Mouse (Mus musculus): ENCODE data around the gene Fstl3. TPM values are rescaled to one million over a fixed set of nuclear protein-coding genes. Genes with fewer than 3 reads are reported as not detected.
A peak's percentile ranks its signal among the peaks of the same experiment; 100 is the strongest.

The Fstl3 gene
- total RNA-seq, 1 experiment from 2014 or later, result 1.0 TPM

GRCm38 (mm10) chr10:79781139-79781538 is 4.1 kb downstream of the Fstl3 start:
- ATAC-seq (ENCODE audit: extremely low read depth, insufficient number of reproducible peaks, low FRiP score, poor library complexity, severe bottlenecking), result no peak

- ATAC-seq (ENCODE audit: extremely low read depth, insufficient number of reproducible peaks, low FRiP score, poor library complexity, severe bottlenecking), result no peak
These were observed 4.9 kb downstream of the Fstl3 start for GRCm38 (mm10) chr10:79781956-79782355.

GRCm38 (mm10) chr10:79783050-79783449 is 6.0 kb downstream of the Fstl3 start:
- no peak for ATAC-seq (ENCODE audit: extremely low read depth, insufficient number of reproducible peaks, low FRiP score, poor library complexity, severe bottlenecking)

- ATAC-seq (ENCODE audit: extremely low read depth, insufficient number of reproducible peaks, low FRiP score, poor library complexity, severe bottlenecking), result no peak
These were observed 7.1 kb downstream of the Fstl3 start for GRCm38 (mm10) chr10:79783920-79784800.

- ATAC-seq (ENCODE audit: extremely low read depth, insufficient number of reproducible peaks, low FRiP score, poor library complexity, severe bottlenecking), result peak; percentile 59
These were observed 11.5 kb downstream of the Fstl3 start for GRCm38 (mm10) chr10:79788386-79789158.

- ATAC-seq (ENCODE audit: extremely low read depth, insufficient number of reproducible peaks, low FRiP score, poor library complexity, severe bottlenecking), result no peak
These were observed 12.5 kb downstream of the Fstl3 start for GRCm38 (mm10) chr10:79789581-79789980.

- ATAC-seq (ENCODE audit: extremely low read depth, insufficient number of reproducible peaks, low FRiP score, poor library complexity, severe bottlenecking), result no peak
These were observed 13.8 kb downstream of the Fstl3 start, which contains the start of gene Prss57 for GRCm38 (mm10) chr10:79790861-79791260. TSS of gene Prss57 (minus strand) at chr10:79790961.

GRCm38 (mm10) chr10:79792339-79793040 is 15.4 kb downstream of the Fstl3 start:
- no peak for ATAC-seq (ENCODE audit: extremely low read depth, insufficient number of reproducible peaks, low FRiP score, poor library complexity, severe bottlenecking)

- peak; percentile 40; the same call in 1 of the 2 replicates for ATAC-seq (ENCODE audit: extremely low read depth, insufficient number of reproducible peaks, low FRiP score, poor library complexity, severe bottlenecking)
These were observed 16.1 kb downstream of the Fstl3 start, which contains the start of gene Palm for GRCm38 (mm10) chr10:79793051-79793737. TSS of gene Palm (plus strand) at chr10:79793572.

- ATAC-seq (ENCODE audit: extremely low read depth, insufficient number of reproducible peaks, low FRiP score, poor library complexity, severe bottlenecking), result no peak
These were observed 16.8 kb downstream of the Fstl3 start for GRCm38 (mm10) chr10:79793738-79794490.

GRCm38 (mm10) chr10:79794491-79794931 is 17.4 kb downstream of the Fstl3 start:
- ATAC-seq (ENCODE audit: extremely low read depth, insufficient number of reproducible peaks, low FRiP score, poor library complexity, severe bottlenecking), result no peak

GRCm38 (mm10) chr10:79795905-79796304 is 18.8 kb downstream of the Fstl3 start:
- no peak for ATAC-seq (ENCODE audit: extremely low read depth, insufficient number of reproducible peaks, low FRiP score, poor library complexity, severe bottlenecking)

- no peak for ATAC-seq (ENCODE audit: extremely low read depth, insufficient number of reproducible peaks, low FRiP score, poor library complexity, severe bottlenecking)
These were observed 20.3 kb downstream of the Fstl3 start for GRCm38 (mm10) chr10:79797326-79797725.

- ATAC-seq (ENCODE audit: extremely low read depth, insufficient number of reproducible peaks, low FRiP score, poor library complexity, severe bottlenecking), result peak; percentile 44
These were observed 21.3 kb downstream of the Fstl3 start for GRCm38 (mm10) chr10:79798289-79798928.

- no peak for ATAC-seq (ENCODE audit: extremely low read depth, insufficient number of reproducible peaks, low FRiP score, poor library complexity, severe bottlenecking)
These were observed 23.4 kb downstream of the Fstl3 start for GRCm38 (mm10) chr10:79800508-79800907.

- no peak for ATAC-seq (ENCODE audit: extremely low read depth, insufficient number of reproducible peaks, low FRiP score, poor library complexity, severe bottlenecking)
These were observed 24.8 kb downstream of the Fstl3 start for GRCm38 (mm10) chr10:79801837-79802236.

- no peak; the same call in 1 of the 2 replicates for ATAC-seq (ENCODE audit: extremely low read depth, insufficient number of reproducible peaks, low FRiP score, poor library complexity, severe bottlenecking)
These were observed 25.4 kb downstream of the Fstl3 start for GRCm38 (mm10) chr10:79802331-79802971.

Measured in neutrophil, adult 5-6 weeks (primary cell).